Mouse (Mus musculus): ENCODE measurements around the gene AC129217.1.
A peak's percentile ranks its signal among the peaks of the same experiment; 100 is the strongest.

AC129217.1 gene

GRCm38 (mm10) chr19:8829660-8830059 is at the start of gene AC129217.1:
TSS of gene AC129217.1 (plus strand) at chr19:8829773.
- DNase-seq: no peak

GRCm38 (mm10) chr19:8786008-8786781 is 43.4 kb upstream of the AC129217.1 start, which contains the start of gene Taf6l:
TSS of gene Taf6l (minus strand) at chr19:8786417.
- peak; percentile 90 to 95 for DNase-seq

- no peak for DNase-seq
These were observed 41.1 kb upstream of the AC129217.1 start for GRCm38 (mm10) chr19:8788521-8788920.

- no peak for DNase-seq
These were observed 40.4 kb upstream of the AC129217.1 start for GRCm38 (mm10) chr19:8789171-8789570.

- DNase-seq: no peak
These were observed 39.4 kb upstream of the AC129217.1 start for GRCm38 (mm10) chr19:8790171-8790570.

- DNase-seq: peak; percentile 91 to 95
These were observed 31.2 kb upstream of the AC129217.1 start, which contains the start of gene Polr2g for GRCm38 (mm10) chr19:8798264-8798946. TSS of gene Polr2g (minus strand) at chr19:8798577.

- no peak for DNase-seq
These were observed 30.6 kb upstream of the AC129217.1 start for GRCm38 (mm10) chr19:8798947-8799315.

- DNase-seq: peak; percentile 91 to 96
These were observed 27.3 kb upstream of the AC129217.1 start, which contains the start of gene Zbtb3 for GRCm38 (mm10) chr19:8802130-8802821. TSS of gene Zbtb3 (plus strand) at chr19:8802555.

- no peak for DNase-seq
These were observed 26.3 kb upstream of the AC129217.1 start for GRCm38 (mm10) chr19:8803204-8803780.

GRCm38 (mm10) chr19:8803879-8804660 is 25.5 kb upstream of the AC129217.1 start:
- DNase-seq: no peak

GRCm38 (mm10) chr19:8806810-8807209 is 22.8 kb upstream of the AC129217.1 start:
- no peak for DNase-seq

- peak; percentile 27 to 52 for DNase-seq
These were observed 13.8 kb upstream of the AC129217.1 start for GRCm38 (mm10) chr19:8815812-8816211.

GRCm38 (mm10) chr19:8817001-8817400 is 12.6 kb upstream of the AC129217.1 start:
- DNase-seq: no peak

GRCm38 (mm10) chr19:8818301-8818798 is 11.2 kb upstream of the AC129217.1 start:
- DNase-seq: peak in 1 of 2 experiments; percentile 20

GRCm38 (mm10) chr19:8818801-8819595 is 10.6 kb upstream of the AC129217.1 start, which contains the start of gene Ttc9c:
TSS of gene Ttc9c (minus strand) at chr19:8819333.
- peak; percentile 96 to 98 for DNase-seq

- peak; percentile 98 to 99 for DNase-seq
These were observed 9.8 kb upstream of the AC129217.1 start, which contains the start of gene Hnrnpul2 for GRCm38 (mm10) chr19:8819596-8820423. TSS of gene Hnrnpul2 (plus strand) at chr19:8820010.

GRCm38 (mm10) chr19:8820424-8820956 is 9.1 kb upstream of the AC129217.1 start:
- DNase-seq: no peak

GRCm38 (mm10) chr19:8821146-8821545 is 8.4 kb upstream of the AC129217.1 start:
- peak in 1 of 2 experiments; percentile 33 for DNase-seq

GRCm38 (mm10) chr19:8822696-8823095 is 6.9 kb upstream of the AC129217.1 start:
- DNase-seq: no peak

Data from kidney, postnatal 4 days (tissue).